Mouse (Mus musculus): ENCODE measurements around the gene Iffo2. TPM values are rescaled to one million over a fixed set of nuclear protein-coding genes. Genes with fewer than 3 reads are reported as not detected.

Iffo2 gene
- polyA plus RNA-seq, 1 experiment from 2014 or later = 7.2 TPM

GRCm38 (mm10) chr4:139650086-139650743 lies 119.9 kb downstream of the Iffo2 start:
- Histone ChIP-seq H3K4me2 (ENCODE audit: low read depth, low read length) (no peak overlapping the region), H3K4me3 (ENCODE audit: low read depth, low read length) (no peak overlapping the region), H3K4me1 (ENCODE audit: control insufficient read depth, insufficient read depth, low read length) (no peaks in the 10 kb centered on the region), H3K36me3 (ENCODE audit: control insufficient read depth, insufficient read depth, low read length) (peaks cover 11% of the 10 kb centered on the region; the same call in 1 of the 2 replicates), H3K9me3 (ENCODE audit: control insufficient read depth, low read length) (no peaks in the 10 kb centered on the region), H3K9ac (replicated peaks; ENCODE audit: low read depth, low read length) (no peak overlapping the region), H3K27me3 (ENCODE audit: control insufficient read depth, insufficient read depth, low read length) (no peaks in the 10 kb centered on the region), H3K27ac (ENCODE audit: low read depth, low read length) (no peak overlapping the region)
- WGBS = 47% methylated on average over 15 of the region's 15 CpGs
- no peak for ATAC-seq (ENCODE audit: low read depth)

GRCm38 (mm10) chr4:139650907-139651306 lies 120.6 kb downstream of the Iffo2 start:
- Histone ChIP-seq H3K4me1 (ENCODE audit: control insufficient read depth, insufficient read depth, low read length) (no peaks in the 10 kb centered on the region), H3K27me3 (ENCODE audit: control insufficient read depth, insufficient read depth, low read length) (no peaks in the 10 kb centered on the region), H3K4me3 (ENCODE audit: low read depth, low read length) (no peak overlapping the region), H3K36me3 (ENCODE audit: control insufficient read depth, insufficient read depth, low read length) (peaks cover 11% of the 10 kb centered on the region; the same call in 1 of the 2 replicates), H3K9ac (replicated peaks; ENCODE audit: low read depth, low read length) (no peak overlapping the region), H3K27ac (ENCODE audit: low read depth, low read length) (no peak overlapping the region), H3K9me3 (ENCODE audit: control insufficient read depth, low read length) (no peaks in the 10 kb centered on the region), H3K4me2 (ENCODE audit: low read depth, low read length) (no peak overlapping the region)
- ATAC-seq (ENCODE audit: low read depth) = no peak
- WGBS = 34% methylated on average over 11 of the region's 11 CpGs

GRCm38 (mm10) chr4:139653238-139653637 lies 122.9 kb downstream of the Iffo2 start, which contains the start of gene Tas1r2:
Tas1r2 (plus strand) TSS chr4:139653538.
- WGBS = 83% methylated on average over 8 of the region's 8 CpGs

GRCm38 (mm10) chr4:139661897-139662296 lies 131.5 kb downstream of the Iffo2 start:
- H3K27ac ChIP-seq (ENCODE audit: low read depth, low read length) = no peak overlapping the region
- H3K4me1 ChIP-seq (ENCODE audit: control insufficient read depth, insufficient read depth, low read length) = no peaks in the 10 kb centered on the region
- H3K9ac ChIP-seq (replicated peaks; ENCODE audit: low read depth, low read length) = no peak overlapping the region
- H3K27me3 ChIP-seq (ENCODE audit: control insufficient read depth, insufficient read depth, low read length) = no peaks in the 10 kb centered on the region
- no peak overlapping the region for H3K4me2 ChIP-seq (ENCODE audit: low read depth, low read length)
- ATAC-seq (ENCODE audit: low read depth) = no peak
- 83% methylated on average over 14 of the region's 14 CpGs for WGBS
- no peaks in the 10 kb centered on the region for H3K36me3 ChIP-seq (ENCODE audit: control insufficient read depth, insufficient read depth, low read length)
- H3K4me3 ChIP-seq (ENCODE audit: low read depth, low read length) = no peak overlapping the region
- H3K9me3 ChIP-seq (ENCODE audit: control insufficient read depth, low read length) = no peaks in the 10 kb centered on the region

More at GRCm38 (mm10) chr4:139653238-139653637, 122.9 kb downstream of the Iffo2 start, which contains the start of gene Tas1r2:
- Histone ChIP-seq H3K4me3 (ENCODE audit: low read depth, low read length) (no peak within 1 kb of the TSS), H3K9ac (replicated peaks; ENCODE audit: low read depth, low read length) (no peak within 1 kb of the TSS), H3K27me3 (ENCODE audit: control insufficient read depth, insufficient read depth, low read length) (no peaks in the 10 kb centered on the region), H3K27ac (ENCODE audit: low read depth, low read length) (no peak within 1 kb of the TSS), H3K9me3 (ENCODE audit: control insufficient read depth, low read length) (no peaks in the 10 kb centered on the region), H3K36me3 (ENCODE audit: control insufficient read depth, insufficient read depth, low read length) (peaks cover 6% of the 10 kb centered on the region; the same call in 1 of the 2 replicates), H3K4me1 (ENCODE audit: control insufficient read depth, insufficient read depth, low read length) (no peaks in the 10 kb centered on the region), H3K4me2 (ENCODE audit: low read depth, low read length) (no peak within 1 kb of the TSS)
- no peak for ATAC-seq (ENCODE audit: low read depth)

GRCm38 (mm10) chr4:139667632-139668031 lies 137.3 kb downstream of the Iffo2 start:
- Histone ChIP-seq H3K36me3 (ENCODE audit: control insufficient read depth, insufficient read depth, low read length) (no peaks in the 10 kb centered on the region), H3K27ac (ENCODE audit: low read depth, low read length) (no peak overlapping the region), H3K9me3 (ENCODE audit: control insufficient read depth, low read length) (no peaks in the 10 kb centered on the region), H3K4me1 (ENCODE audit: control insufficient read depth, insufficient read depth, low read length) (no peaks in the 10 kb centered on the region), H3K27me3 (ENCODE audit: control insufficient read depth, insufficient read depth, low read length) (no peaks in the 10 kb centered on the region), H3K9ac (replicated peaks; ENCODE audit: low read depth, low read length) (no peak overlapping the region), H3K4me2 (ENCODE audit: low read depth, low read length) (no peak overlapping the region), H3K4me3 (ENCODE audit: low read depth, low read length) (no peak overlapping the region)
- no peak for ATAC-seq (ENCODE audit: low read depth)
- WGBS = 36% methylated on average over 6 of the region's 6 CpGs

- Histone ChIP-seq H3K36me3 (ENCODE audit: control insufficient read depth, insufficient read depth, low read length) (no peaks in the 10 kb centered on the region), H3K27ac (ENCODE audit: low read depth, low read length) (no peak overlapping the region), H3K27me3 (ENCODE audit: control insufficient read depth, insufficient read depth, low read length) (no peaks in the 10 kb centered on the region), H3K4me2 (ENCODE audit: low read depth, low read length) (no peak overlapping the region), H3K4me3 (ENCODE audit: low read depth, low read length) (no peak overlapping the region), H3K4me1 (ENCODE audit: control insufficient read depth, insufficient read depth, low read length) (no peaks in the 10 kb centered on the region), H3K9ac (replicated peaks; ENCODE audit: low read depth, low read length) (no peak overlapping the region), H3K9me3 (ENCODE audit: control insufficient read depth, low read length) (no peaks in the 10 kb centered on the region)
- 7% methylated on average over 6 of the region's 6 CpGs for WGBS
- ATAC-seq (ENCODE audit: low read depth) = peak; percentile 69; the same call in 1 of the 2 replicates
These were observed 139.5 kb downstream of the Iffo2 start for GRCm38 (mm10) chr4:139669847-139670246.

Small RNA genes within 50 kb of the gene (microRNA-seq; reads per million reads assigned to microRNA genes)
- not detected for gene Gm25571
- gene Mir7020 = not detected

Other genes with a start within 250 kb of the Iffo2 start
- 12.7 and 16.2 TPM in 2 replicates for gene Pqlc2, start 219.8 kb upstream of the Iffo2 start, polyA plus RNA-seq (2014; fragmentation: Nextera tagmentation; extraction: Ambion mirVana)
- 52.8 and 55.5 TPM in 2 replicates for gene Akr7a5, start 219.8 kb upstream of the Iffo2 start, polyA plus RNA-seq (2014; fragmentation: Nextera tagmentation; extraction: Ambion mirVana)
- 73.2 and 77.4 TPM in 2 replicates for gene Mrto4, start 178.0 kb upstream of the Iffo2 start, polyA plus RNA-seq (2014; fragmentation: Nextera tagmentation; extraction: Ambion mirVana)
- 42.4 and 44.8 TPM in 2 replicates for gene Emc1, start 178.0 kb upstream of the Iffo2 start, polyA plus RNA-seq (2014; fragmentation: Nextera tagmentation; extraction: Ambion mirVana)
- gene Ubr4, start 177.9 kb upstream of the Iffo2 start, polyA plus RNA-seq (2014; fragmentation: Nextera tagmentation; extraction: Ambion mirVana) = 99.2 and 109 TPM in 2 replicates
- gene Gm21969, start 72.6 kb downstream of the Iffo2 start, polyA plus RNA-seq (2014; fragmentation: Nextera tagmentation; extraction: Ambion mirVana) = not detected in 2 replicates
- 13.5 and 21.7 TPM in 2 replicates for gene Aldh4a1, start 92.3 kb downstream of the Iffo2 start, polyA plus RNA-seq (2014; fragmentation: Nextera tagmentation; extraction: Ambion mirVana)
- not detected in 2 replicates for gene Tas1r2, start 123.0 kb downstream of the Iffo2 start, polyA plus RNA-seq (2014; fragmentation: Nextera tagmentation; extraction: Ambion mirVana)